Mouse (Mus musculus): ENCODE results near the gene Blvrb. TPM values are rescaled to one million over a fixed set of nuclear protein-coding genes. Genes with fewer than 3 reads are reported as not detected.

Gene Blvrb
- polyA plus RNA-seq, 1 experiment from 2014 or later = 23.0 TPM

DNA sequence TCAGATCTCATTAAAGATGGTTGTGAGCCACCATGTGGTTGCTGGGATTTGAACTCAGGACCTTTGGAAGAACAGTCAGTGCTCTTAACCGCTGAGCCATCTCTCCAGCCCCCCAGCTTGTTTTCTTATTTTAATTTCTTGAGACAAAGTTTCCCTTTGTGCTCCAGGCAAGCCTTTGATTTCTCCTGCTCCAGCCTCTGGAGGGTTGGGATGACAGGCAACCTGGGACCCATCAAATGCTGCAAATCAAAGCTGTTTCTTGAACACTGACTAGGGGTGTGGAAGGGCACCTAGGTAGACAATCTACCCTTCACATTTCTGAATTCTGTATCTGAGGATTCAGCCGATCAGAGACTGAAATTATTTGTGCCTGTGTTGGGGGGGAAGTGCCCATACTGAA, 63.0 kb downstream of the Blvrb start:
- Histone ChIP-seq H3K36me3 (no peaks in the 10 kb centered on the region), H3K27me3 (replicated peaks) (no peaks in the 10 kb centered on the region), H3K27ac (no peak overlapping the region), H3K4me1 (peaks cover 6% of the 10 kb centered on the region), H3K4me3 (no peak overlapping the region), H3K4me2 (replicated peaks) (no peak overlapping the region), H3K9me3 (no peaks in the 10 kb centered on the region), H3K9ac (no peak overlapping the region)
- no peak for ATAC-seq (ENCODE audit: low FRiP score, low read depth)
- 89% methylated on average over 2 of the region's 2 CpGs for WGBS

DNA sequence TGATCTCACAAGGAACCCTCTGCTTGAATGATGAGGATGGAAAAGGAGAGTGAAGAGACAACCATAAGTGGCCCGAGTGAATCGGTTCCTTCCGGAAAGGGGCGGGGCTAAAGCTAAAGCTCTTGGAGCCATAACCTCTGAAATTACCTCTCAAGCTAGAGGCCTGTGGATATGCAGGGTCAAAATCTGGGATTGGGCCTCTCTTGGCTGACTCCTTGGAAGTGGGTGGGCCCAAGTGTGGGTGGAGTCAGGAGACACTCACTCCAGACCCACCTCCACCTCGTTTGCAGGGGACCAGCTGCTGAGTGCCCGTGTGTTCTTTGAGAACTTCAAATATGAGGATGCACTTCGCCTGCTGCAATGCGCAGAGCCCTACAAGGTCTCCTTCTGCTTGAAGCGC, 67.2 kb downstream of the Blvrb start:
- H3K4me3 ChIP-seq = no peak overlapping the region
- no peak overlapping the region for H3K27ac ChIP-seq
- H3K27me3 ChIP-seq (replicated peaks) = no peaks in the 10 kb centered on the region
- H3K9ac ChIP-seq = no peak overlapping the region
- no peaks in the 10 kb centered on the region for H3K36me3 ChIP-seq
- WGBS = 72% methylated on average over 9 of the region's 9 CpGs
- no peaks in the 10 kb centered on the region for H3K4me1 ChIP-seq
- no peaks in the 10 kb centered on the region for H3K9me3 ChIP-seq
- ATAC-seq (ENCODE audit: low FRiP score, low read depth) = no peak
- no peak overlapping the region for H3K4me2 ChIP-seq (replicated peaks)

Other genes starting within 250 kb of the Blvrb start
- 8.2 and 10.4 TPM in 2 replicates for gene Itpkc, start 219.3 kb upstream of the Blvrb start, polyA plus RNA-seq (2016; fragmentation: Nextera tagmentation; extraction: Ambion mirVana)
- gene Coq8b, start 215.0 kb upstream of the Blvrb start, polyA plus RNA-seq (2016; fragmentation: Nextera tagmentation; extraction: Ambion mirVana) = 19.5 and 20.5 TPM in 2 replicates
- 62.3 and 67.8 TPM in 2 replicates for gene Numbl, start 189.5 kb upstream of the Blvrb start, polyA plus RNA-seq (2016; fragmentation: Nextera tagmentation; extraction: Ambion mirVana)
- 6.1 and 9.9 TPM in 2 replicates for gene Ltbp4, start 110.3 kb upstream of the Blvrb start, polyA plus RNA-seq (2016; fragmentation: Nextera tagmentation; extraction: Ambion mirVana)
- gene Shkbp1, start 92.0 kb upstream of the Blvrb start, polyA plus RNA-seq (2016; fragmentation: Nextera tagmentation; extraction: Ambion mirVana) = 68.6 and 68.9 TPM in 2 replicates
- 0.40 TPM in 1 of 2 replicates, not detected in the other for gene Gm20479, start 90.6 kb upstream of the Blvrb start, polyA plus RNA-seq (2016; fragmentation: Nextera tagmentation; extraction: Ambion mirVana)
- 1.2 and 1.3 TPM in 2 replicates for gene Sptbn4, start 292 bp upstream of the Blvrb start, polyA plus RNA-seq (2016; fragmentation: Nextera tagmentation; extraction: Ambion mirVana)
- 20.5 and 22.2 TPM in 2 replicates for gene Sertad3, start 25.8 kb downstream of the Blvrb start, polyA plus RNA-seq (2016; fragmentation: Nextera tagmentation; extraction: Ambion mirVana)
- 14.6 and 14.8 TPM in 2 replicates for gene Sertad1, start 38.9 kb downstream of the Blvrb start, polyA plus RNA-seq (2016; fragmentation: Nextera tagmentation; extraction: Ambion mirVana)
- gene Prx, start 51.3 kb downstream of the Blvrb start, polyA plus RNA-seq (2016; fragmentation: Nextera tagmentation; extraction: Ambion mirVana) = 2.2 and 2.8 TPM in 2 replicates
- gene Hipk4, start 75.3 kb downstream of the Blvrb start, polyA plus RNA-seq (2016; fragmentation: Nextera tagmentation; extraction: Ambion mirVana) = 0.44 and 0.54 TPM in 2 replicates
- gene Pld3, start 105.2 kb downstream of the Blvrb start, polyA plus RNA-seq (2016; fragmentation: Nextera tagmentation; extraction: Ambion mirVana) = 90.8 and 91.3 TPM in 2 replicates
- 31.8 and 36.0 TPM in 2 replicates for gene 2310022A10Rik, start 105.3 kb downstream of the Blvrb start, polyA plus RNA-seq (2016; fragmentation: Nextera tagmentation; extraction: Ambion mirVana)
- 74.8 and 78.2 TPM in 2 replicates for gene Akt2, start 143.6 kb downstream of the Blvrb start, polyA plus RNA-seq (2016; fragmentation: Nextera tagmentation; extraction: Ambion mirVana)
- gene Ttc9b, start 205.9 kb downstream of the Blvrb start, polyA plus RNA-seq (2016; fragmentation: Nextera tagmentation; extraction: Ambion mirVana) = 25.1 and 26.2 TPM in 2 replicates
- gene Map3k10, start 226.6 kb downstream of the Blvrb start, polyA plus RNA-seq (2016; fragmentation: Nextera tagmentation; extraction: Ambion mirVana) = 21.1 and 22.2 TPM in 2 replicates
- 7.0 and 7.8 TPM in 2 replicates for gene Zfp607b, start 241.4 kb downstream of the Blvrb start, polyA plus RNA-seq (2016; fragmentation: Nextera tagmentation; extraction: Ambion mirVana)